In the genomic region with DNA sequence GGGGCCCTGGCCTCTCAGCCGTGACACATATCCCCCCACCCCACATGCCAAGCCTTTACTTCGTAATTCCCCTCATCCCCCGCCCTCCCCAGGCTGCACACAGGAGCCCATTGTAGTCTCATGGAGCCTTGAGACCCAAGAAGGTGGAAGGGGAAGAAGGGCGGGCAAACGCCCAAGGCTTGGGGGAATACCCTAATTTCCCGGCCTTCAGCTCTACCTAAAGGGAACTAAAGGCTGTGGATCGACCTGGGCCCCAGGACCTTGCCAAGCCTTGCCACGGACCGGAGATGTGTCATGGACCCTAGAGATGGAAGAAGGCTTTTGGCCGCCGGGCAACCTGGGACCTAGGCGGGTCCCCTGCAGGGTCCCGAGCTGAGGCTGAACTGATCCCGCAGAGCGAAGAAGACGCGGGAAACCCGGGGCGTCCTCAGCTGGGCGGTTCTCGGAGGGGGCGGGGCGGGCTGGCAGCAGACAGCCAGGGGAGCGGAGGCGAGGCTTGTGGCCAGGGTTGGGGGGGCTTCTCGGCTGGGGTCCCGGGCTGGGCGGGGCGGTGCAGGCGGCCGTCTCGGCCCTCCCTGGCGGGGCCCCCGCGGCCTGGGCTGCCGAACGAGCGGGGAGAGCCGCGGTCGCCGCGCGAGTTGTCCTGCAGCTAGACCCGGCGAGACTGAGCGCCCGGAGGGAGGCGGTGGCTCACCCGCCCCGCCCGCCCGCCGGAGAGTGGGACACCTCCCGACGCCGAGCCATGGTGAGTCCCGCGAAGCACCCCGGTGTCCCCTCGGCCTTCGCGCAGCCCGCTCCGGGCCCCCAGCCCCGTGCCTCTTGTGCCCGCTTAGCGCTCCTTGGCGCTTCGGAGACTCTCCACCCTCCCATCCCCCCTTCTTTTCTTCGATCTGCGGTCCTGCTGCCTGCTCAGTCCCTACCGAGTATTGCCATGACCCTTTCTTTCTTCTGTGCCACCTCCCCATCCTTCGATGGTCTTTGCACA, we compare ENCODE assay signal across 8 mouse cellular contexts. TPM values are rescaled to one million over a fixed set of nuclear protein-coding genes. Genes with fewer than 3 reads are reported as not detected.
DNase-seq lines count a peak whose midpoint lies in the region; ATAC-seq and TF ChIP-seq lines count a peak whose summit lies in the region.

TSS of gene Arhgef40 (plus strand) at position 473 of the 985 bp plus-strand sequence.

- H3K4me1 ChIP-seq in erythroblast, embryonic 14.5 days (ENCODE audit: control insufficient read depth), result peaks cover 55% of the 10 kb centered on the region
- H3K4me1 ChIP-seq in heart, embryonic 15.5 days (replicated peaks), result peaks cover 33% of the 10 kb centered on the region
- peaks cover 6% of the 10 kb centered on the region; the same call in 1 of the 2 replicates for H3K4me1 ChIP-seq in lung, adult 2 months (ENCODE audit: control insufficient read depth, insufficient read depth, low read length)
- H3K4me1 ChIP-seq in neural tube, embryonic 15.5 days, result peaks cover 48% of the 10 kb centered on the region

- H3K36me3 ChIP-seq in erythroblast, embryonic 14.5 days (ENCODE audit: control insufficient read depth), result peaks cover 19% of the 10 kb centered on the region
- peaks cover 16% of the 10 kb centered on the region for H3K36me3 ChIP-seq in heart, embryonic 15.5 days
- H3K36me3 ChIP-seq in neural tube, embryonic 15.5 days, result peaks cover 23% of the 10 kb centered on the region

- peak; percentile 80 for TF ChIP-seq POLR2A in brain, embryonic 14.5 days (IDR thresholded peaks at IDR 0.05; ENCODE audit: borderline replicate concordance, extremely low read depth, insufficient read depth, insufficient read length, poor library complexity, severe bottlenecking)
- TF ChIP-seq POLR2A in lung, adult 2 months (IDR thresholded peaks at IDR 0.05; ENCODE audit: borderline replicate concordance, extremely low read depth, low read depth, low read length), result no peak

- DNase-seq in ES-CJ7 (ENCODE audit: low read depth, low spot score), result peak; percentile 37
- DNase-seq in brain, embryonic 14.5 days (ENCODE audit: low read depth), result peak; percentile 94
- peak; percentile 79 to 91 for DNase-seq in kidney, postnatal 25 days
- DNase-seq in lung, adult 2 months, result peak; percentile 68
- DNase-seq in thymus, postnatal 14 days, result peak; percentile 74

- H3K9me3 ChIP-seq in erythroblast, embryonic 14.5 days (ENCODE audit: control insufficient read depth, low read length), result no peaks in the 10 kb centered on the region
- H3K9me3 ChIP-seq in heart, embryonic 15.5 days (replicated peaks), result no peaks in the 10 kb centered on the region
- no peaks in the 10 kb centered on the region for H3K9me3 ChIP-seq in neural tube, embryonic 15.5 days (replicated peaks)

- peaks cover 6% of the 10 kb centered on the region for H3K27me3 ChIP-seq in erythroblast, embryonic 14.5 days (ENCODE audit: control insufficient read depth)
- H3K27me3 ChIP-seq in heart, embryonic 15.5 days, result no peaks in the 10 kb centered on the region
- H3K27me3 ChIP-seq in neural tube, embryonic 15.5 days (replicated peaks), result no peaks in the 10 kb centered on the region

- peak within 1 kb of the TSS; percentile 93 for H3K27ac ChIP-seq in heart, embryonic 15.5 days
- H3K27ac ChIP-seq in neural tube, embryonic 15.5 days (replicated peaks), result peak within 1 kb of the TSS; percentile 91

- peak; percentile 87 for ATAC-seq in heart, embryonic 15.5 days (replicated peaks; ENCODE audit: insufficient number of reproducible peaks, insufficient read depth, low FRiP score, low read depth)
- ATAC-seq in neural tube, embryonic 15.5 days (ENCODE audit: low FRiP score), result peak; percentile 93

- under 1% methylated on average over 68 of the region's 74 CpGs for WGBS in heart, embryonic 15.5 days
- WGBS in lung, adult 2 months, result 1% methylated on average over 73 of the region's 74 CpGs
- WGBS in neural tube, embryonic 15.5 days, result under 1% methylated on average over 64 of the region's 74 CpGs

- peak within 1 kb of the TSS; percentile 93 for H3K4me2 ChIP-seq in heart, embryonic 15.5 days
- H3K4me2 ChIP-seq in neural tube, embryonic 15.5 days, result peak within 1 kb of the TSS; percentile 93

- peak within 1 kb of the TSS; percentile 75 for H3K4me3 ChIP-seq in erythroblast, embryonic 14.5 days (replicated peaks)
- H3K4me3 ChIP-seq in heart, embryonic 15.5 days, result peak within 1 kb of the TSS; percentile 86
- peak within 1 kb of the TSS; percentile 61 for H3K4me3 ChIP-seq in lung, adult 2 months (replicated peaks; ENCODE audit: extremely low read depth, low read depth, low read length)
- H3K4me3 ChIP-seq in neural tube, embryonic 15.5 days (replicated peaks), result peak within 1 kb of the TSS; percentile 73

- peak within 1 kb of the TSS; percentile 85 for H3K9ac ChIP-seq in heart, embryonic 15.5 days
- H3K9ac ChIP-seq in neural tube, embryonic 15.5 days (replicated peaks), result peak within 1 kb of the TSS; percentile 87

- TF ChIP-seq CTCF in brain, embryonic 14.5 days (IDR thresholded peaks at IDR 0.05; ENCODE audit: borderline replicate concordance, extremely low read depth, insufficient read depth, insufficient read length), result no peak
- no peak for TF ChIP-seq CTCF in lung, adult 2 months (IDR thresholded peaks at IDR 0.05; ENCODE audit: insufficient read depth, low read length)

RNA-seq across cellular contexts. Expression of gene Arhgef40, which starts in this region (rescaled TPM):
- 100 and 106 TPM in 2 replicates for polyA plus RNA-seq in brain, embryonic 14.5 days (2012; rRNA removed)
- 5.6 and 6.8 TPM in 2 replicates for polyA plus RNA-seq in erythroblast, embryonic 14.5 days (2012)
- 51.8 and 69.2 TPM in 2 replicates for polyA plus RNA-seq in heart, embryonic 15.5 days (2015; fragmentation: Nextera tagmentation; extraction: Ambion mirVana)
- 70.0 and 72.8 TPM in 2 replicates for polyA plus RNA-seq in lung, adult 2 months (2012; rRNA removed)
- polyA plus RNA-seq in neural tube, embryonic 15.5 days (2015; fragmentation: Nextera tagmentation; extraction: Ambion mirVana), result 71.3 and 82.7 TPM in 2 replicates

Comparison
In these comparisons a context has a peak if more than half of its experiments do, and no peak if none do; other contexts are left out.
1. Peak in every context shown above with its lines: DNase-seq, ATAC-seq, H3K4me3 ChIP-seq and H3K27ac ChIP-seq.
2. DNase-seq: peak in every context shown above with its lines; median percentile 94 in brain, embryonic 14.5 days; 85 in kidney, postnatal 25 days; 74 in thymus, postnatal 14 days; 68 in lung, adult 2 months; 37 in ES-CJ7.